Mouse (Mus musculus) kidney, embryonic 14.5 days (tissue): ENCODE data around the gene Cadm3. TPM values are rescaled to one million over a fixed set of nuclear protein-coding genes. Genes with fewer than 3 reads are reported as not detected.
"Not testable (repeated sequence)": the region's sequence is repeated elsewhere in the genome, so short reads cannot be mapped to it uniquely, and the experiment has no call there.

Experiments used
- ATAC-seq: fragments of 200-750 bp; cut with Nextera tagmentation; 2 replicates; pipeline ENCODE4 v1.8.0; 2017; ENCODE audit warnings: moderate number of reproducible peaks, mild to moderate bottlenecking, moderate TSS enrichment, moderate library complexity; ENCODE audit not compliant: low FRiP score, low TSS enrichment
- H3K27ac ChIP-seq: fragments of 300-500 bp; sonication (generic); 2 replicates; pipeline ENCODE4 v1.5.1; 2014; ENCODE audit warnings: low read depth, mild to moderate bottlenecking, low read length, moderate library complexity, mixed read lengths
- H3K27me3 ChIP-seq: fragments of 300-500 bp; sonication (generic); 2 replicates; pipeline ENCODE4 v1.6.1; 2014; ENCODE audit warnings: mild to moderate bottlenecking, low read length; ENCODE audit not compliant: control insufficient read depth, insufficient read depth
- H3K36me3 ChIP-seq: fragments of 300-500 bp; sonication (generic); 2 replicates; pipeline ENCODE4 v1.6.1; 2014; ENCODE audit warnings: low read length, mixed read lengths; ENCODE audit not compliant: control insufficient read depth, insufficient read depth
- H3K4me1 ChIP-seq: fragments of 300-500 bp; sonication (generic); 2 replicates; pipeline ENCODE4 v1.6.1; 2014; ENCODE audit warnings: low read length, mixed read lengths; ENCODE audit not compliant: control insufficient read depth, insufficient read depth
- H3K4me2 ChIP-seq: fragments of 300-500 bp; sonication (generic); replicated peaks from 2 replicates; pipeline ENCODE4 v1.6.1; 2014; ENCODE audit warnings: low read depth, mild to moderate bottlenecking, low read length
- H3K4me3 ChIP-seq: fragments of 300-500 bp; sonication (generic); 2 replicates; pipeline ENCODE4 v1.5.1; 2014; ENCODE audit warnings: mild to moderate bottlenecking, low read length
- H3K9ac ChIP-seq: fragments of 300-500 bp; sonication (generic); 2 replicates; pipeline ENCODE4 v1.6.1; 2014; ENCODE audit warnings: low read depth, mild to moderate bottlenecking, low read length, moderate library complexity
- H3K9me3 ChIP-seq: fragments of 300-500 bp; sonication (generic); 2 replicates; pipeline ENCODE4 v1.6.1; 2016; ENCODE audit warnings: low read length; ENCODE audit not compliant: control insufficient read depth
- WGBS: fragments of 180-500 bp; shearing (Covaris S2); extraction: QIAGEN DNeasy Blood & Tissue Kit; methylation state at CpG from one replicate; pipeline ENCODE4 v1.1.7; 2014; 5-methylcytosine and 5-hydroxymethylcytosine counted together
- polyA plus RNA-seq: library from polyadenylated mRNA; unstranded; fragments of >200 nt; fragmentation: Nextera tagmentation; extraction: Ambion mirVana; gene quantifications from 2 replicates; pipeline ENCODE4 v1.2.1, GENCODE M21; 2014

Gene Cadm3
- polyA plus RNA-seq, 1 experiment from 2014 or later = 1.7 TPM

DNA sequence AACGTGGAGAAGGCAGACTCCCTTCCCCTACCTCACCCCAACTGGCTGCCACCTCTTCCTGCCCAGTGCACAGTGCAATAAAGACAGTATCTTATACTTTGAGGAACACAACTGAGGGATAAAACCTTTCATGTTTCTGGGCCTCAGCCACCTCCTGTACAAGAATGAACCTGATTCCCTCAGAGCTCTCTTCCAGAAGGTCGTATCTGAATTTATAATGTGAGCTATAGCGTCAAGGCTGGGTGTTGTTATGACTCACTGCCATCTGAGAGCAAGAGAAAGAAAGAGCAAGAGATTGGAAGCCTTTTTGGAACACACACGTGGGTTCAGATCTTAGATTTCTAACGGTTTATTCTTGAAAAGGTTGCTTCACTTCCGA, 45.3 kb downstream of the Cadm3 start:
- no peak overlapping the region for H3K4me2 ChIP-seq
- no peak overlapping the region for H3K27ac ChIP-seq
- no peak overlapping the region for H3K4me3 ChIP-seq
- no peaks in the 10 kb centered on the region for H3K4me1 ChIP-seq
- WGBS = 71% methylated on average over 6 of the region's 6 CpGs
- H3K27me3 ChIP-seq = no peaks in the 10 kb centered on the region
- ATAC-seq = no peak
- H3K9ac ChIP-seq = no peak overlapping the region
- no peaks in the 10 kb centered on the region for H3K36me3 ChIP-seq
- no peaks in the 10 kb centered on the region for H3K9me3 ChIP-seq

DNA sequence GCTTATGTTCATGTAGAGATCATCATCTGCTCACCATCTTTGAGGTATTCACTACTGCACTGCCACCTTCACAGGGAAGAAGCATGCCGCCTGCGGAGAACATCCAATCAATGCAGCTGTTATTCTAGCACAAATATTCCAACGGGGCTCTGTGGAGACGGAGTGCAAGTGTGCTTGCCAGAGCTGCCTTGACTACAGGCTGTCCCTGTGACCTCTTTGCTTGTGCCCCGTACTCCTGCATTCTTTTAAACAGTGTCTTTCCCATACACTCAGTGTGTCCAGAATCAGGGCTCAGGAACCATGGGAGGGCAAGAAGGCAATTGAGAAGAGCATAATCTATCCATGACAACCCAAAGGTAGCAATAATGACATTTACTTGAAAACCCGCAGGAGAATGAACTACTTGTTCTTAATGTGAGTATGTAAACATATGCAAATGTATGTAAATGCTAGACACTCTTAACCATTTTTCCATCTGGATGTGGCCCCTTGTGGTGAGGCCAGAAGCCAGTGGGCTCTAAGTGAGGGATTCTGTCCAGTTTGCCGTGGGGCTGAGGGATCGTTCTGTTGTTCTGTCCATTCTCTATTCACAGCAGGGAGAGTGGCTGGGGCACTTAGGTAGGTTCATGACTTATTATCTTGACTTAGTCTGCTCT, 45.8 kb downstream of the Cadm3 start:
- Histone ChIP-seq H3K9ac (no peak overlapping the region), H3K4me1 (no peaks in the 10 kb centered on the region), H3K4me3 (no peak overlapping the region), H3K27me3 (no peaks in the 10 kb centered on the region), H3K27ac (no peak overlapping the region), H3K4me2 (no peak overlapping the region), H3K9me3 (no peaks in the 10 kb centered on the region), H3K36me3 (no peaks in the 10 kb centered on the region)
- WGBS = 78% methylated on average over 8 of the region's 8 CpGs
- ATAC-seq = no peak

DNA sequence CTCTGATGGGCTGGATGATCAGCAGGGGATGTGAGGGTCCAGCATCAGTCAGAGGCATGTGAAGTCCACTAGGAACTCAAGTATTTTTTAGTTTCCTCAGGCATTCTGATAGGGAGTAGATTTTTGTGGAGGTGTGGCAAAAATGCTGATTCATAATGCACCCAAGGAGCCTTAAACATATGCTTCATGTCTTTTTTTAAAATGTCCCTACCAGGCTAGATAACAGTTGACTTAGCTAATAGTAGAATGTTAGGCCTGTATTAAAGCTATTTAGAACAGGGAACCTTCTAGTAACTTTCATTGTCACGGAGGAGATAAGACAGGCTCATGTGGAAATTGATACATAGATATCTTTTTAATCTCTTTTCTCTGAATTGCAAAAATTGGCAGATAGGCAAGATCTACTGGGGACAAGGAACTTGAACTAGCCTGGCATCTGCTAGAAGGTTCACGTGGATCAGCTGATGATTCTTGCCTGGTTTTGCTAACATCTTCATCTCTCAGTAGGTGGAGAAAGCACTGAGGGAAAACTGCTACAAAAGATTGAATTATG, 49.5 kb downstream of the Cadm3 start:
- H3K9me3 ChIP-seq = no peaks in the 10 kb centered on the region
- no peaks in the 10 kb centered on the region for H3K36me3 ChIP-seq
- no peak overlapping the region for H3K4me2 ChIP-seq
- whole genome bisulfite sequencing = 84% methylated on average over 2 of the region's 2 CpGs
- H3K4me1 ChIP-seq = no peaks in the 10 kb centered on the region
- no peak overlapping the region for H3K4me3 ChIP-seq
- no peaks in the 10 kb centered on the region for H3K27me3 ChIP-seq
- ATAC-seq = no peak
- no peak overlapping the region for H3K9ac ChIP-seq
- no peak overlapping the region for H3K27ac ChIP-seq

DNA sequence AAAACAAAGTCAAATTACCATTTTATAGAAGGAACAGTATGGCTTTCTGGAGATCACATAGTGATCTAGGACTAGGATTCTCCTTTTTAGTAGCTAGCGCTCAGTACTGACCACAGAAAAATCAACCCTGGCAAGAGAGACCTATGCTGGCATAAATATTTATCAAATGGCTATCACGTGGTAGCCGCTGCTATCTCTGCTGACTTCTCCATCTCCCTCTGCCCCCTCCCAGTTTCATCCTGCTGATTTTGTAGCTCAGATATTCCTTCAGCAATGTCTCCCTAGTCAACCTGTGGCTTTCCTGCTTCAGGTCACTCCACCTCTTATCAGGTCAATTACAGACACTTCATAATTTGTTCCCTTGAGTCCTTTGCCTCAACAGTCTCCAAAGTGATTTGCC, 51.8 kb downstream of the Cadm3 start:
- H3K27ac ChIP-seq = no peak overlapping the region
- H3K4me1 ChIP-seq = no peaks in the 10 kb centered on the region
- no peak overlapping the region for H3K9ac ChIP-seq
- no peaks in the 10 kb centered on the region for H3K27me3 ChIP-seq
- no peak for ATAC-seq
- H3K9me3 ChIP-seq = no peaks in the 10 kb centered on the region
- no peaks in the 10 kb centered on the region for H3K36me3 ChIP-seq
- H3K4me3 ChIP-seq = no peak overlapping the region
- WGBS = 91% methylated on average over 3 of the region's 3 CpGs
- no peak overlapping the region for H3K4me2 ChIP-seq

DNA sequence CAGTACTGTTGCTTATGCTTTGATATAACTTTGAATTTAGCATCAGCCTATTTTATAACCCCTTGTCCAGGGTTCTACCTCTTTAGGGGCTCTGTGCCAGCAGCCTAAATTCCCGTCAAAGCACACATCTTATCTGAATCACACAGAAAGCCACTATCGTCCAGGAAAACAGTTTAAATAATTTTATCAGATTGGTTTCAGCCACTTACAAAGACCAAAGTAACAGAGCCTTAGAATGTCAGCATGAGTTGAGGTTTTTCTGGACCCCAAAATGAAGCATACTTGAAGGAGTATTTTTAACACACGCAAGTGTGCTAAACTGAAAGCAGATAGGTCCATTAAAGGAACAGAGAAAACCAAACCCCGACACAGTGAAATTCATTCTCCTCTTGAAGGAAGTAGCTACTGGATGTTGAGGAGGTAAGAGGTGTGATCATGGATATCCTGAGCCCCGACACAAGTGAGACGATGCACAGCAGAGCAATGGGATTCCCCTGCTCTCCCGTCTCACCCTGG, 53.9 kb downstream of the Cadm3 start:
- not testable (repeated sequence) for H3K4me2 ChIP-seq, H3K36me3 ChIP-seq, ATAC-seq, H3K27ac ChIP-seq, H3K9me3 ChIP-seq, H3K27me3 ChIP-seq, H3K9ac ChIP-seq, H3K4me3 ChIP-seq, H3K4me1 ChIP-seq
- 87% methylated on average over 7 of the region's 7 CpGs for WGBS

DNA sequence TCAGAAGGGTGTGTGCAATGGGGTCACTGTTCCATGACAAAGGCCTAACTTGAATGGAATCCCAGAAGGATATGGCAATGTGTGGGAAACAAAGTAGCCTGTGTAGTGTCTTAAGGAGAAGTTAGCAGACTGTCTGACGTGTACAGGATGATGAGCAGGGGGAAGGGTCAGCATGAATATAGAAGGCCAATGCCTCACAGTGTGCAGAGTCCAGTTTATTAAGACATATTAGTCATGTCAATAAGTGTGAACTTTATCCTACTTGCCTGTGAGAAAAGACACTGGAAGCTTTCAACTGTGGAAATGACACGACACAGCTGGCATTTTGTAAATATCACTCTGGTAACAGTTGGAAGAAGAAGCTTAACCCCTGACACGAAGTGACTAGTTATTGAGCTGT, 64.7 kb downstream of the Cadm3 start:
- H3K9ac ChIP-seq, H3K4me3 ChIP-seq, H3K27me3 ChIP-seq, H3K27ac ChIP-seq, H3K4me1 ChIP-seq, H3K9me3 ChIP-seq, H3K36me3 ChIP-seq, ATAC-seq, H3K4me2 ChIP-seq: not testable (repeated sequence)
- 62% methylated on average over 3 of the region's 3 CpGs for WGBS

Other genes starting within 250 kb of the Cadm3 start
- gene Olfr1408, start 230.3 kb downstream of the Cadm3 start, polyA plus RNA-seq = not detected in 2 replicates
- gene Olfr1406, start 177.1 kb downstream of the Cadm3 start, polyA plus RNA-seq = not detected in 2 replicates
- gene Olfr218, start 169.9 kb downstream of the Cadm3 start, polyA plus RNA-seq = not detected in 2 replicates
- gene Olfr1404, start 155.3 kb downstream of the Cadm3 start, polyA plus RNA-seq = not detected in 2 replicates
- gene Fcer1a, start 140.5 kb downstream of the Cadm3 start, polyA plus RNA-seq = not detected in 2 replicates
- not detected in 2 replicates for gene Olfr418, start 101.7 kb downstream of the Cadm3 start, polyA plus RNA-seq
- not detected in 2 replicates for gene Mptx2, start 89.9 kb downstream of the Cadm3 start, polyA plus RNA-seq
- 0.37 and 0.79 TPM in 2 replicates for gene Ackr1, start 33.9 kb downstream of the Cadm3 start, polyA plus RNA-seq
- 2.3 and 3.3 TPM in 2 replicates for gene Aim2, start 16.8 kb downstream of the Cadm3 start, polyA plus RNA-seq
- gene Ifi206, start 123.3 kb upstream of the Cadm3 start, polyA plus RNA-seq = 0.09 and 0.19 TPM in 2 replicates
- not detected in 2 replicates for gene Ifi214, start 168.3 kb upstream of the Cadm3 start, polyA plus RNA-seq
- not detected in 2 replicates for gene Ifi213, start 231.6 kb upstream of the Cadm3 start, polyA plus RNA-seq